Mouse (Mus musculus): Measurements from ENCODE around the gene Hoxb6.

Gene Hoxb6

DNA sequence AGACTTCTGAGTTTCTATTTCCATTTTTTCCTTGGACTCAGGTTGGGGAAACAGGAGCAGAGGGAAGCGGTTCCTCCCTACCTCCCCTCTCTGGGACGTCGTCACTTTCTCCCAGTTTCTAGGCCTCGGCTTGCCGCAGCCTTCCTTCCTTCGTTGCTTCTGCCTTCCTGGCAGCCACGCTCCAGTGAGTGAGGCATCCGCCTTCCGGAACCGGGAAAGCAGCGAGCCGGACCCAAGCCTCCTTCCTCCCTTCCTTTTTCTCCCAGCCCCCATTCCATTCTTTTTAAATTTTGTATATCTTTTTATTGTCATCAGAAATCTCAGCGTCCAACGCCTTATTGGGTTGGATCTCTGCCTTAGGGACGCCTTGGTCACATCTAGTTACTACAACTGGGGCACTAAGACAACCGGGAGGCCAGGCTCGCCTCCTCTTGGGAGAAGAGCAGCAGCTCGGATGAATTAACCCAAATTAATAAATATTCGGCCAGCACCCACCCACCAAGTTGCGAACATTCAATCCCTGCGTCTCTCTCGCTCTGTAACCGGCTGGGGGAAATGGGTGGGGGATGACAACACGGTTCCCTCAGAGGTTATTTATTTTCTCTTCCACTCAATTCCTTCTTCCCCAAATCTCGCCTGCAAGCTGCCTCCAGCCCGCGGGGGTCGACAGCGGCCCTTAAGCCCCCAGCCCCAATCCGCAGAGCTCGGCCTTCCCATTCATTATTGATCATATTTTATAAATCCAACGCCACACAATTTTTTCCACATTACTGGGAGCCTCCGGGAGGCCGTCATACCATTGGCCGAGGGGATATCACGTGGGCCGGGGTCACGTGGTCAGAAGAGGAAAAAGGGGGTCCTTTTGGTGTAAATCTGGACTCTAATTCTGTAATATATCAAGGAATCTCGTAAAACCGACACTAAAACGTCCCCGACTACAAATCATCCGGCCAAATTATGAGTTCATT is 6.2 kb upstream of the Hoxb6 start, which contains the start of gene Hoxb7:
Gene Hoxb7 (plus strand): TSS at position 853 of the 968 bp plus-strand sequence.
- DNase-seq (ENCODE audit: low read depth): no peak

GRCm38 (mm10) chr11:96286739-96287385 is 5.4 kb upstream of the Hoxb6 start:
- no peak for DNase-seq (ENCODE audit: low read depth)

GRCm38 (mm10) chr11:96287411-96287810 is 4.9 kb upstream of the Hoxb6 start:
- no peak for DNase-seq (ENCODE audit: low read depth)

- no peak for DNase-seq (ENCODE audit: low read depth)
Observed at GRCm38 (mm10) chr11:96288455-96289221, 3.6 kb upstream of the Hoxb6 start.

- no peak for DNase-seq (ENCODE audit: low read depth)
Observed at GRCm38 (mm10) chr11:96289293-96289692, 3.0 kb upstream of the Hoxb6 start.

GRCm38 (mm10) chr11:96289837-96290236 is 2.4 kb upstream of the Hoxb6 start:
- no peak for DNase-seq (ENCODE audit: low read depth)

DNA sequence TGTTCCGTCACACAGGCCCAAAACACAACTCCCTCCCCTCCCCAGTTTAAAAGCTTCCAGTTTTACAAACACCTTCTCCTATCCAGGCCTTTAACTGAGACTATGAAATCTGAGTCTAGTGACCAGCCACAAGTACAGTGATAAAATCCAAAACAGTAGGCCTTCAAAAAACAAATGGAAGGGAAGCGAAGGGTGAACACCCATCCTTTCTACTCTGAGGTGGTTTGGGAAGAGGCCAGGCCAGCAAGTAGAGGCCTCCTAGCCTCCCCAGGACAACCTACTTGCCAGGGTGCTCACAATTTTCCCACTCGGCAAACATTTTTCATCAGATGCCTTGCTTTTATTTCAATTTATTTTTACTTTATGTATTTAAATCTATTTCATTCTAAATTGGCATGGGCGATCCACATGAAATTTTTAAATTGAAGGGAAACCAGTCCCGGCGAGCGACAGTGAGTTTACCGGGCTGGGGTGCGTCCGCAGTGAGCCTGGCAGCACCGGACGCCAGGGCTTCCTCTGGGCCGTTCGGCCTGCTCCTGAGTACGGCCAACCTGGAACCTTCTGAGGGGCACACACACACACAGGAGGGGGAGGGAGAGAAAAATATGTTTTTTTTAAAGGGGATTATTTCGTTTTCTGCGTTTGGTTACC is 1.4 kb upstream of the Hoxb6 start:
- no peak for DNase-seq (ENCODE audit: low read depth)

GRCm38 (mm10) chr11:96292565-96293301 is 457 bp downstream of the Hoxb6 start:
- no peak for DNase-seq (ENCODE audit: low read depth)

GRCm38 (mm10) chr11:96293302-96293921 is 1.1 kb downstream of the Hoxb6 start:
- no peak for DNase-seq (ENCODE audit: low read depth)

DNA sequence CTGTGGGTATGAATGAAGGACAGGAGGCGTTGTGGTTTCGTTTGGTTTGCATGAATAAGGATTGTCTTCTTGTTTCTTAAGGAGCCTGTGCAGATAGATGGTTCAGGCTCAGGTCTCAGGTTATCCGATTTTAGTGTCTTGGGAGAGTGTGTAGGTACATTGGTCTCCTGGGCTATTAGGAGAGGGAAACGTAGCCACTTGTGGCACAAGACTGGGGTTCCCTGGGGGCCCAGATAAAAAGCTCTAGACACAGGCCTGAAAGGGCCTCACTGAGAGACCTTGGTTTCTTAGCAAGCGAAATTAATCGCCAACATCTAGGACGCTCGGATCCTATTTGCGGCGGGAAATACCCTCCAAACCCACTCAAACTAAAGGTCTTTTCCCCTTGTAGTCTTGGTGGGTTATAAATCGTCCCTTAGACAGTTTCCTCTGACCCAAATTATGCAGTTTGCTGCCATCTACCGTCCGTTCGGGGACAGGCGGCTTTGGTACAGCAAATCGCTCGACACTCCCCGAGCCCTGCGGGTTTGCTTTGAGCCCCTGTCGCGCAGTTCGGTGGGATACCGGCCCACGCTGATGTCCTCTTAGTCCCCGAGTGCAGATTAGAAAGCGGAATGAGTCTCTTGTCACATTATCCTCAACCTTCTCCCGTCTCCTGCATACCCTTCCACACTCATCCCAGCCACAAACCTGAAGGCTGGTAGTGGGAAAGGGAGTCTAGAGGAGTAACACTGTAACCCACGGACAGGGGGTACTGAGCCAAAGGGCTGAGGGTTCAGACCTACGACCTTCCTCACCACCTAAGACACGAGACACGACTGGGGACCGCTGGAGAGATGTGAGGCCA is 2.2 kb downstream of the Hoxb6 start:
- DNase-seq (ENCODE audit: low read depth): peak; percentile 45

GRCm38 (mm10) chr11:96295092-96295835 is 3.0 kb downstream of the Hoxb6 start:
- DNase-seq (ENCODE audit: low read depth): no peak

- DNase-seq (ENCODE audit: low read depth): no peak
Observed at GRCm38 (mm10) chr11:96296997-96297396, 4.7 kb downstream of the Hoxb6 start.

DNA sequence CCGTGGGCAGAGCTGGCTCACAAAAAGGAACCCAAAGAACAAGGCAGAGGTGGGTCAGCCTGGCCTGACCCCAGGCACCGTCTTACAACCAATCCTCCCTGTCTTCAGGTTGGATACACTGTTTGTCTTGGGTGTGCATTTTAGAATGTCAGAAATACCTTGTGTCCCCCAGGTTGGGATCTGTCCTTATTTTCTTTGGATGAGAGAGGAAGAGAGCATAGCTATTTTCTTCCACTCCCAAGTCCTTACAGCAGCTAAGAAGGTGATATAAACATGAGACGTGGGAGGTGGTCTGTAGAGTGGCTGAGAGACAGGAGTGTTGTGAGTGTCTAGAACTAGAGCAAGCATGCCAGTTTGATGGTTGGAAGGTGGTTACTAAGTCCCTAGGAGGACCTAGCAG is 5.2 kb downstream of the Hoxb6 start:
- DNase-seq (ENCODE audit: low read depth): no peak

- no peak for DNase-seq (ENCODE audit: low read depth)
Observed at GRCm38 (mm10) chr11:96297968-96298635, 5.8 kb downstream of the Hoxb6 start.

GRCm38 (mm10) chr11:96298895-96299667 is 6.8 kb downstream of the Hoxb6 start:
- no peak for DNase-seq (ENCODE audit: low read depth)

- no peak for DNase-seq (ENCODE audit: low read depth)
Observed at GRCm38 (mm10) chr11:96299781-96300180, 7.5 kb downstream of the Hoxb6 start.

DNA sequence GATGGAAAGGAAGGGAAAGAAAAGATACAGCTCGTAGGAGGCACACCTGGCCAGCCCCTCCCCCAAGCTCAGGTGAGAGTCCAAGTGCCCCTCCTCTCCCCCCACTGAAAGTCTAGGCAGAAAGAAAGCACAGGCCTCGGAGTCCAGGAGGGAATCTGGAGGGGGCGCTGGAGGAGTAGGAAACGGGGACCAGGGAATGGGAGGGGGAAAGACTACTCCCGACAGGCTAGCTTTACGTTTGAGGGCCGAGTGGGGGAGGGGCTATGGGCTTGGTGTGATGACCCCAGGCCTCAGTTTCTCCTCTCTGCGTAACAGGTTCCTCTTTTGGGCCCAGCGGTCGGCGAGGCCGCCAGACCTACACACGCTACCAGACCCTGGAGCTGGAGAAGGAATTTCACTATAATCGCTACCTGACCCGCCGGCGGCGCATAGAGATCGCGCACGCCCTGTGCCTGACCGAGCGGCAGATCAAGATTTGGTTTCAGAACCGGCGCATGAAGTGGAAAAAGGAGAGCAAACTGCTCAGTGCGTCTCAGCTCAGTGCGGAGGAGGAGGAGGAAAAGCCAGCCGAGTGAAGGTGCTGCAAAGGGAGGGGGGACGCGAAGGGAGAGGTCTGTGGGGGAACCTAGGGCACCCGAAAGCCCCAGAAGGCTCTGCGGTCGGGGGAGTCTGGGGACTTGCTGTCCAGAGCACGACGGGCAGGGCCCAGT is 8.2 kb downstream of the Hoxb6 start:
- no peak for DNase-seq (ENCODE audit: low read depth)

All from c-Kit-positive CD71-positive TER-119-negative erythroid progenitor cells, embryonic 14.5 days (primary cell).